Mouse (Mus musculus) retina, adult 2 months (tissue): ENCODE data around the gene Rtn4r.

Experiments
- DNase-seq: peaks from one replicate; pipeline ENCODE4 v3.0.0-alpha.2; 2012; ENCODE audit warnings: low read depth, low spot score

Gene Rtn4r

DNA sequence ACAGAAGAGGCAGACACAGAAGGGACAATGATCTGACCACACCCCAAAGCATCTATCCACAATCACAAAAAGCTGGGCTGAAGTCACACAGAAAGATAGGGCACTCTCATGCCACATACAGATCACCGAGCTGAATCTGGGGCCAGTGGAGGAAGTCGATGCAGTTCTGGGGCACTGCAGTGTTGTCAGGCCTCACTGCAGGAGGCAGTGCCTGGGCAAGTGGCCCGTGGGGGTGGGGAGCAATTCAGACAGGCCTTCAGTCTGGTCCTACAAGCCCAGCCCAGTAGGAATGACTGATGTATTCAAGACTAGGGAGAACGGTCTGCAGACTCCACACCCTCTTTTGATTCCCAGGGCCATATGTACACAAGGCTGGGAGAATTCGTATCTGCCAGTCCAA lies 2.8 kb upstream of the Rtn4r start:
- DNase-seq, result no peak

DNA sequence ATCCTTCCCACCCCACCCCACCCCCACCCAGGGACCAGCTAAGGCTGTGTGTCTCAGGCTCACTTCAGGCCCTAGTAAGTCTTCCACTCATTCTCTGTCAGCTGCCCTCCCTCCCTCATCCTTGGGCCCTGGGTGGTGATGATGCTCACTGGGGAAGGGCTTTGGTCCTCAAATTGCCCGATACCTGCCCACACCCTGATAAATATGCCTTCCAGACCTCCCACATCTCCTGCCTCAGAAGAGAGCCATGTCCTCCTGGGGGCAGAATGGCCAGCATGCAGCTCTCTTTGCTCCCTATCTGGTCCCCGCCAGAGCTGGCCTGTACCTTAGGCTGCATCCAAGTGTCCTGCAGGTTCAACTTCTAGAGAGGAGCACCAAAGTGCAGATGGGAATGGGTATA lies 2.3 kb upstream of the Rtn4r start:
- DNase-seq, result no peak

DNA sequence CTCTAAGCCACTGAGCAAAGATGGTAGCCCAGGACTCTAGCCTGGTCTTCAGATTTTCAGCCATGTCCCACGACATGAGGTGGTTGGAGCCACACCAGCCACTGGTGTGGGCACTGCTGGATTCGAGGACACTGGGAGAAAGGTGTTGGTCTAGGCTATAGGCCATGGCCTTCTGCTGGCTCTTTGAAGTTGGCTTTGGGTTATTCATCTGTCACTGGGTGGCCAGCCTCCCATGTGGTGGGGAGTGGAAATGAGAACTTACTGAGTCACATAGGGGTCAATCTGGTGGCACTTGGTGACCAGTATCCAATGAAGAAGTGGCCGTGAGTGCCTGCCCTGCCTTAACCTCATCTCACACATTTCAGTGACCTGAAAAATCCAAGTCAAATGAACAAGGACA lies 1.2 kb upstream of the Rtn4r start:
- DNase-seq, result no peak

DNA sequence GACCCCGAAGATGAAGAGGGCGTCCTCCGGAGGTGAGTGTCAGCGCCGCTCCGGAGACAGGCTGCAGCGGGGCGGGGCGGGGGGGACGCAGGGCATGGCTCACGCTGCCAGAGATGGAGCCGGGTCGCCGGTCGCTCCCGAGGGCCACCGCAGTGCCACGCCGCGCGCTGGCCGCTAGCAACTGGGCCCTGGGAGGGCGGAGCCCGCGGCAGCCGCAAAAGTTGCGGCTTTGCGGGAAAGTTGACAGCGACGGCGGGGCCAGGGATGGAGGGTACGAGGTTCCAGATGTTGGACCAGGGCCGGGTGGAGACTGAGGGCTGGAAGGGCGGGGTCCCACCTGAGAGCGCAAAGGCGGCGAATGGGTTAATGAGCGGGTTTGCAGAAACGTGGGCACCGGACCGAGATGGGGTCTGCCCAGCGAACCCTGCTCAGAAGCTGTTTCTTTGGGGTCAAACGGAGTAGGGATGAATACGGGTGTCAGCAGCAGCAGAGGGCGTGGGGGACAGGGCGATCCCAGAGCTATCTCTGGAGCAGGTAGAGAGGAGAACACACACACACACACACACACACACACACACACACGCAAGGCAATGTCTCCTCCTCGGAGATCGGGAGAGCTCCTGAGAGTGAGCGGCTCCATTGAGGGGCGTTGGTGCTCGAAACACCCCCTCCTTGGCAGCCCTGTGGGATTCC lies 575 bp downstream of the Rtn4r start:
- DNase-seq, result no peak

- no peak for DNase-seq
Measured at GRCm38 (mm10) chr16:18128564-18128935, 1.1 kb downstream of the Rtn4r start.

GRCm38 (mm10) chr16:18129413-18129812 lies 2.0 kb downstream of the Rtn4r start:
- DNase-seq, result no peak

GRCm38 (mm10) chr16:18130288-18130687 lies 2.8 kb downstream of the Rtn4r start:
- DNase-seq, result no peak

DNA sequence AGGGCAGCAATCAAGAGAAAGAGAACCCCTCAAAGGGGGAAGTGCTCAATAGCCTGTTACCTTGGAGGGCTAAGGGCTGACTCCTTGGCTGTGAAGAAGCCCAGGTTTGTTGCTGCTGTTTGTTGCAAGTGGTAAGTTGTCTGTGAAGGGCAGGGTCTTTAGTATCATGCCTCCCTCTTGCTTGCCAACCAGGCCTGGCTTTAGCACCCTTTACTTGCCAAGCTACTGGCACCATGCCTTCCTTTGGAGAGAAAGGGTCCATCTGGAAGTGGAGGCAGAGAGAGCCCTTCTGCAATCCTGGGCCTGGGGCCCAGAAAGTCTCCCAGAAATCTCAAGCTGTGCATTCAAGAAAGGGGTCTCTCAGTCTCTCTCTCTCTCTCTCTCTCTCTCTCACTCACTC lies 3.3 kb downstream of the Rtn4r start:
- DNase-seq, result no peak

- DNase-seq, result no peak
Measured at GRCm38 (mm10) chr16:18131245-18131939, 4.0 kb downstream of the Rtn4r start.

- no peak for DNase-seq
Measured at GRCm38 (mm10) chr16:18132026-18132425, 4.6 kb downstream of the Rtn4r start.

- no peak for DNase-seq
Measured at GRCm38 (mm10) chr16:18132575-18132974, 5.1 kb downstream of the Rtn4r start.

DNA sequence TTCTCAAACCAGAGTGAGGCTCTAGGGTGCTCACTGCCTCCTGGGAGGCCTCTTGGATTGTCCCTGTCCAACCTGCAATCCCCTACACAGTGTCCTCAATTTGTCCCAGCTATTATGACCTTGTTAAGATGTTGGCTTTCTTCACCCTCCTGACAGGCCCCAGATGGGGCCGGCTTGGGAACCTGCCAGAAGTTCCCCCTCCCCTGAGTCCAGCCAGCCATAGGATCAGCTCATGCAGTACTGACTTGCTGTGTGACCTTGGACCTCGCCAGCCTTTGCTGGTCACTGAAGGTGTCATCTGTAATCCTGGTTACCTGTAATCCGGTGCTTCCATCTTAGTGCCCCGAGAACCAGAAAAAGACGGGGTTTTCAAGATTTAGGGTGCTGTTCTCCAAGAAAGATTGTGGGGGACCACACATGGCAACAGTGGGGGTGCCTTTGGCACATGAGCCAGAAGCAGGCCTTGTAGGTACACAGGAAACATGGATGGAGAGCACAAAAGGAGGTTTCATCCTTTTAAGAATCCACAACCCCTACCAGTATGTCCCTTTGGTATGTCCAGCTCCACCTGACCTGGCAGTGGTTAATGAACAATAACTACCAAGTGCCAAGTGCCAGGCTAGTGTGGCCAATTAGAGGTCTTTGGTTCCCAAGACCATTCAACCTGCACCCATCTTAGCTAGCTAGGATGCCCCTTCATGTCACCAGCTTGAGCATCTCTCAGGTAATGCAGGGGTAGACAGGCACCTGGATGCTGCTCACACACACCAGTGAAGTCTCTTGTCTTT lies 5.9 kb downstream of the Rtn4r start:
- DNase-seq, result no peak

DNA sequence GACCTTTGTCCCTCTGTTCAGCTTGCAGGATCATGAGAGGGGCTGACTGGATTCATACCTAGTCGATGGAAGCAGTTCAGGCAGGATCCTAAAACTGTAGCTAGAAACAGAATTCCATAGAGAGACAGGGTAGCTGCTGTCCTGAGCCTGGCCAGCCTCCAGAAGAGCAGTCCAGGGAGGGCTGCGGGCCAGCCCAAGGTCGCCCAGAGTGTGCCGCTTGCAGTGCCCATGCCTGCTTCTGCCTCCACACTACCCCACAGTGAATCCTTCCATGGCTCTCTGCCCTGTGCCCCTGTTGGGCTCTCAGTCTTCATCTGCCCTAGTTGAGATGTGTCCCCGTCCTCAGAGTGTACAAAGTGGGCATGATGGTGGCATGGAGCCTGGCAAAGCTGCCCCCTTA lies 7.8 kb downstream of the Rtn4r start:
- no peak for DNase-seq

GRCm38 (mm10) chr16:18136015-18136414 lies 8.6 kb downstream of the Rtn4r start:
- no peak for DNase-seq

- no peak for DNase-seq
Measured at GRCm38 (mm10) chr16:18144201-18144600, 16.8 kb downstream of the Rtn4r start.

GRCm38 (mm10) chr16:18145341-18145867 lies 18.0 kb downstream of the Rtn4r start:
- no peak for DNase-seq

DNA sequence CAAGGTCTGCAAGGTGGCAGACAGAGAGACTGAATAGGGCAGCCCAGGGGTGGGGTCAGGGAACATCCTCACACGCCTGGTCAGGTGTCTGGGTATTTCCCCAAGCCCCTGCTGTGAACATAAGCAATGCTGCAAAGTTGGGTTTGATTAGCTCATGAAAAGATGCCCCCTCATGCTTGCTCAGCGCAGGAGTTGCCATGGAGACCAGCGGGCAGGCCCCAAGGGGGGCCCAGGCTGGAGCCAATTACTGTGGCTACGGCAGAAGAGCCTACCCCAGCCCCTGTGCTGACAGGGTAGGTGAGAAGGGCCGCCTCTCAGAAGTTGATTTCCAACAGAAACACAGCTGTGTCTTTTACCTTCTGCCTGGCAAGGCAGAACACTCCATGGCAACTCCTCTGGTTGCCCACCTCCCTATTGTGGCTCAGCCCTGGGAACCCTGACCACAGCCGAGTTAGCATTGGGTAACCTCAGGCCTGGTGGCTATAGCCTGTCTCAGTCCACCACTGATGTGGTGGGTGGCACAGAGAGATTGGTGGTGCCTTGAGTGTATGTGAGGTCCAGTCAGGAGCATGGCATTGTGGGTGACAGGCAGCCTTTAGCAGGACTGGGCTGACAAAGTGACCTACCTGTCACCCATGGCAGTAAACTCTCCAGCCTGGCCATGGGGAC lies 20.9 kb downstream of the Rtn4r start:
- no peak for DNase-seq

- DNase-seq, result no peak
Measured at GRCm38 (mm10) chr16:18149205-18149604, 21.8 kb downstream of the Rtn4r start.

- DNase-seq, result no peak
Measured at GRCm38 (mm10) chr16:18152189-18152588, 24.7 kb downstream of the Rtn4r start.

GRCm38 (mm10) chr16:18152769-18153445 lies 25.5 kb downstream of the Rtn4r start:
- no peak for DNase-seq

DNA sequence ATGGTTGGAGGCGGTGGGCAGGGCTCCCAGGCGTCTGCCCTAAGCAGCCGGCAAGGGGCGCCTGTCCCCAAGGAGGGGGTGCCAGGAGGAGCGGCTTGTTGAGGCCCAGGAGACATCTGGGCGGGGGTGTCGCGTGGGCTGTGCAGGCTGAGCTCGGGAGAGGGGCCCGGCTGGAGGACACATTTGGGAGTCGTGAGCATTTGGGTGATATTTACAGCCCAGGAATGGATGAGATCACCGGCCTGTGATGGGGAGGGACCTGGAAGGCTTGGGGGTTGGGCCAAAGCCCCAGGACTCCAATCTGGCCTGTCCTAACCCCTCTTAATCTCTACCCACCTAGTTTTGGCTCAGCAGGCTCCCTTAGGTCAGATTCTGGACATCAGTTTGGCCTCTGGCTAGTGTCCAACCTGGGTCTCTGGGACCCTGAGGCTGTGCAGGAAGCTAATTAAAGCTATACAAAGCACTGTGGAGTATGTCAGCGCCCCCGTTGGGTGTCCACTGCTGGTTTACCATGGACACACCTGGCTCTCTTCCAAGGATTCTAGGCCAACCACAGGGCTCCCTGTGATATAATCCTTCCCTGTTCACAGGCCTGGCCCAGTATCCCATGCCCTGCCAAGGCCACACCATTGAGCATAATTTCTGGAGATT lies 27.2 kb downstream of the Rtn4r start:
- no peak for DNase-seq
